Mouse (Mus musculus) liver, adult 2 months (tissue): ENCODE results near the gene Slc13a3.

Experiments
- CTCF ChIP-seq: fragments of 200-500 bp; IDR thresholded peaks from 2 replicates; pipeline ENCODE4 v1.5.1; 2011; ENCODE audit warnings: low read depth, low read length, control low read depth
- POLR2A ChIP-seq: fragments of 200-500 bp; IDR thresholded peaks from 2 replicates; pipeline ENCODE4 v1.6.1; 2011; ENCODE audit warnings: low read length, control low read depth; ENCODE audit not compliant: insufficient read depth; ENCODE audit errors: extremely low read depth

- TF ChIP-seq CTCF, result no peak
- TF ChIP-seq POLR2A, result no peak
Observed at GRCm38 (mm10) chr2:165375478-165375877, 97.6 kb downstream of the Slc13a3 start.
